Mouse (Mus musculus): ENCODE measurements at regions not wholly inside any gene's neighbourhood (a gene's known extent, or its start where the extent isn't known, plus 50 kb on each side); places are given as distances from the start of the nearest gene placed in this dataset.

GRCm38 (mm10) chr10:109246328-109246727 lies 235.5 kb upstream of the Syt1 start:
- Histone ChIP-seq H3K4me1 (replicated peaks) (no peaks in the 10 kb centered on the region), H3K9me3 (no peaks in the 10 kb centered on the region), H3K27ac (no peak overlapping the region), H3K36me3 (no peaks in the 10 kb centered on the region), H3K27me3 (ENCODE audit: insufficient read depth, poor library complexity, severe bottlenecking) (no peaks in the 10 kb centered on the region), H3K4me3 (no peak overlapping the region)
- DNase-seq (ENCODE audit: low spot score): no peak
- WGBS: 48% methylated on average over 4 of the region's 4 CpGs

GRCm38 (mm10) chr10:109237026-109237425 lies 226.2 kb upstream of the Syt1 start:
- Histone ChIP-seq H3K36me3 (no peaks in the 10 kb centered on the region), H3K4me3 (no peak overlapping the region), H3K4me1 (replicated peaks) (no peaks in the 10 kb centered on the region), H3K27ac (no peak overlapping the region), H3K27me3 (ENCODE audit: insufficient read depth, poor library complexity, severe bottlenecking) (no peaks in the 10 kb centered on the region), H3K9me3 (no peaks in the 10 kb centered on the region)
- no peak for DNase-seq (ENCODE audit: low spot score)
- WGBS: 71% methylated on average over 7 of the region's 7 CpGs

GRCm38 (mm10) chr10:109226989-109227388 lies 216.2 kb upstream of the Syt1 start:
- WGBS: 85% methylated on average over 3 of the region's 3 CpGs
- Histone ChIP-seq H3K4me1 (replicated peaks) (no peaks in the 10 kb centered on the region), H3K4me3 (no peak overlapping the region), H3K27me3 (ENCODE audit: insufficient read depth, poor library complexity, severe bottlenecking) (no peaks in the 10 kb centered on the region), H3K27ac (no peak overlapping the region), H3K9me3 (no peaks in the 10 kb centered on the region), H3K36me3 (no peaks in the 10 kb centered on the region)
- no peak for DNase-seq (ENCODE audit: low spot score)

- WGBS: 86% methylated on average over 8 of the region's 8 CpGs
- Histone ChIP-seq H3K4me1 (replicated peaks) (no peaks in the 10 kb centered on the region), H3K27ac (no peak overlapping the region), H3K27me3 (ENCODE audit: insufficient read depth, poor library complexity, severe bottlenecking) (no peaks in the 10 kb centered on the region), H3K4me3 (no peak overlapping the region), H3K9me3 (no peaks in the 10 kb centered on the region), H3K36me3 (no peaks in the 10 kb centered on the region)
- DNase-seq (ENCODE audit: low spot score): no peak
These were observed 178.2 kb upstream of the Syt1 start for GRCm38 (mm10) chr10:109188761-109189503.

- 78% methylated on average over 4 of the region's 4 CpGs for WGBS
- no peaks in the 10 kb centered on the region for H3K4me1 ChIP-seq (replicated peaks)
- no peaks in the 10 kb centered on the region for H3K9me3 ChIP-seq
- DNase-seq (ENCODE audit: low spot score): no peak
- H3K27me3 ChIP-seq (ENCODE audit: insufficient read depth, poor library complexity, severe bottlenecking): no peaks in the 10 kb centered on the region
- no peak overlapping the region for H3K4me3 ChIP-seq
- no peak overlapping the region for H3K27ac ChIP-seq
- no peaks in the 10 kb centered on the region for H3K36me3 ChIP-seq
These were observed 177.5 kb upstream of the Syt1 start for GRCm38 (mm10) chr10:109188252-109188651.

GRCm38 (mm10) chr10:109185243-109185642 lies 174.5 kb upstream of the Syt1 start:
- no peak for DNase-seq (ENCODE audit: low spot score)
- no peaks in the 10 kb centered on the region for H3K36me3 ChIP-seq
- H3K27ac ChIP-seq: no peak overlapping the region
- H3K4me3 ChIP-seq: no peak overlapping the region
- H3K4me1 ChIP-seq (replicated peaks): no peaks in the 10 kb centered on the region
- no peaks in the 10 kb centered on the region for H3K9me3 ChIP-seq
- no peaks in the 10 kb centered on the region for H3K27me3 ChIP-seq (ENCODE audit: insufficient read depth, poor library complexity, severe bottlenecking)
- 58% methylated on average over 2 of the region's 2 CpGs for WGBS

GRCm38 (mm10) chr10:109180527-109180926 lies 169.7 kb upstream of the Syt1 start:
- Histone ChIP-seq H3K27me3 (ENCODE audit: insufficient read depth, poor library complexity, severe bottlenecking) (no peaks in the 10 kb centered on the region), H3K4me1 (replicated peaks) (no peaks in the 10 kb centered on the region), H3K36me3 (no peaks in the 10 kb centered on the region), H3K27ac (no peak overlapping the region), H3K4me3 (no peak overlapping the region), H3K9me3 (no peaks in the 10 kb centered on the region)
- WGBS: 86% methylated on average over 4 of the region's 4 CpGs
- no peak for DNase-seq (ENCODE audit: low spot score)

- WGBS: 91% methylated on average over 1 of the region's 1 CpGs
- Histone ChIP-seq H3K36me3 (no peaks in the 10 kb centered on the region), H3K9me3 (no peaks in the 10 kb centered on the region), H3K4me1 (replicated peaks) (no peaks in the 10 kb centered on the region), H3K27me3 (ENCODE audit: insufficient read depth, poor library complexity, severe bottlenecking) (no peaks in the 10 kb centered on the region), H3K27ac (no peak overlapping the region), H3K4me3 (no peak overlapping the region)
- no peak for DNase-seq (ENCODE audit: low spot score)
These were observed 149.9 kb upstream of the Syt1 start for GRCm38 (mm10) chr10:109160730-109161129.

GRCm38 (mm10) chr10:109155768-109156167 lies 145.0 kb upstream of the Syt1 start:
- Histone ChIP-seq H3K4me1 (replicated peaks) (no peaks in the 10 kb centered on the region), H3K4me3 (no peak overlapping the region), H3K36me3 (no peaks in the 10 kb centered on the region), H3K27ac (no peak overlapping the region), H3K27me3 (ENCODE audit: insufficient read depth, poor library complexity, severe bottlenecking) (no peaks in the 10 kb centered on the region), H3K9me3 (no peaks in the 10 kb centered on the region)
- no peak for DNase-seq (ENCODE audit: low spot score)
- 89% methylated on average over 5 of the region's 5 CpGs for WGBS

- Histone ChIP-seq H3K9me3 (no peaks in the 10 kb centered on the region), H3K36me3 (no peaks in the 10 kb centered on the region), H3K4me1 (replicated peaks) (no peaks in the 10 kb centered on the region), H3K27ac (no peak overlapping the region), H3K27me3 (ENCODE audit: insufficient read depth, poor library complexity, severe bottlenecking) (no peaks in the 10 kb centered on the region), H3K4me3 (no peak overlapping the region)
- DNase-seq (ENCODE audit: low spot score): no peak
- 84% methylated on average over 7 of the region's 7 CpGs for WGBS
These were observed 129.7 kb upstream of the Syt1 start for GRCm38 (mm10) chr10:109140421-109140938.

GRCm38 (mm10) chr10:109136763-109137732 lies 126.3 kb upstream of the Syt1 start:
- Histone ChIP-seq H3K36me3 (no peaks in the 10 kb centered on the region), H3K27ac (no peak overlapping the region), H3K27me3 (ENCODE audit: insufficient read depth, poor library complexity, severe bottlenecking) (no peaks in the 10 kb centered on the region), H3K4me3 (no peak overlapping the region), H3K9me3 (no peaks in the 10 kb centered on the region), H3K4me1 (replicated peaks) (no peaks in the 10 kb centered on the region)
- DNase-seq (ENCODE audit: low spot score): no peak
- 72% methylated on average over 3 of the region's 3 CpGs for WGBS

GRCm38 (mm10) chr10:109134521-109134920 lies 123.7 kb upstream of the Syt1 start:
- H3K36me3 ChIP-seq: no peaks in the 10 kb centered on the region
- no peaks in the 10 kb centered on the region for H3K27me3 ChIP-seq (ENCODE audit: insufficient read depth, poor library complexity, severe bottlenecking)
- no peak for DNase-seq (ENCODE audit: low spot score)
- H3K4me1 ChIP-seq (replicated peaks): no peaks in the 10 kb centered on the region
- WGBS: 93% methylated on average over 4 of the region's 4 CpGs
- H3K4me3 ChIP-seq: no peak overlapping the region
- H3K9me3 ChIP-seq: no peaks in the 10 kb centered on the region
- no peak overlapping the region for H3K27ac ChIP-seq

- Histone ChIP-seq H3K9me3 (no peaks in the 10 kb centered on the region), H3K36me3 (no peaks in the 10 kb centered on the region), H3K4me1 (replicated peaks) (no peaks in the 10 kb centered on the region), H3K27me3 (ENCODE audit: insufficient read depth, poor library complexity, severe bottlenecking) (no peaks in the 10 kb centered on the region), H3K4me3 (no peak overlapping the region), H3K27ac (no peak overlapping the region)
- 78% methylated on average over 8 of the region's 8 CpGs for WGBS
- DNase-seq (ENCODE audit: low spot score): no peak
These were observed 121.3 kb upstream of the Syt1 start for GRCm38 (mm10) chr10:109132091-109132573.
